ENCODE assay signal across 23 mouse cellular contexts in the genomic region with DNA sequence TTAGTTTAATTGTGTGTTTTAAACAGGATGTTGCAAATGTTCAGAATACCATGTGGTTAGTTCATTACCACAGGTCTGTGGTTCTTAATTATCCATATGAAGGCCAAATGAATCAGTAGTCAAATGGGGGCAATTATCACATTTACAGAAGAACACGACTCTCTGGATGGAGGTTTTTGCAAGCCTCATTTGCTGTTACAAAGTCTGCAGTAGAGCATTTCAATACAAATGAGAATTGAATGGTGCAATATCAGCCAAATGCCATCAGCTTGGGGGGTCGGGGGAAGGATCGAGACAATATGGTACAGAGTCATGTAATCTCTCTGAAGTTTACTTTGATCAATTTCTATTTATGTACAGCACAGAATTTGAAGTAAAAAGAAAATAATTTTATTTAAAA.
DNase-seq lines count a peak whose midpoint lies in the region; ATAC-seq and TF ChIP-seq lines count a peak whose summit lies in the region.
"Had no signal": no experiment of that assay in that cellular context is flagged by ENCODE, and none has a peak within 500 bp of the region (broad histone marks: within the 10 kb centered on the region; RNA-seq: fewer than 3 reads in every experiment).

No protein-coding gene starts in this region.

- no peaks in the 10 kb centered on the region for H3K27me3 ChIP-seq in hindbrain, embryonic 14.5 days (ENCODE audit: control insufficient read depth, insufficient read depth, low read length)
- no peaks in the 10 kb centered on the region for H3K27me3 ChIP-seq in hindbrain, embryonic 12.5 days
- H3K27me3 ChIP-seq in neural tube, embryonic 13.5 days, result no peaks in the 10 kb centered on the region
- no peaks in the 10 kb centered on the region for H3K27me3 ChIP-seq in neural tube, embryonic 15.5 days (replicated peaks)
- H3K27me3 ChIP-seq: embryonic facial prominence, embryonic 13.5 days; embryonic facial prominence, embryonic 15.5 days; forebrain, embryonic 13.5 days had no signal

- H3K9ac ChIP-seq in hindbrain, embryonic 14.5 days, result no peak overlapping the region
- no peak overlapping the region for H3K9ac ChIP-seq in hindbrain, embryonic 12.5 days
- no peak overlapping the region for H3K9ac ChIP-seq in neural tube, embryonic 13.5 days
- H3K9ac ChIP-seq in neural tube, embryonic 15.5 days (replicated peaks), result no peak overlapping the region
- H3K9ac ChIP-seq: embryonic facial prominence, embryonic 13.5 days; embryonic facial prominence, embryonic 15.5 days; forebrain, embryonic 13.5 days had no signal

- no peak overlapping the region for H3K4me2 ChIP-seq in hindbrain, embryonic 14.5 days (replicated peaks)
- H3K4me2 ChIP-seq in hindbrain, embryonic 12.5 days (replicated peaks), result no peak overlapping the region
- H3K4me2 ChIP-seq in neural tube, embryonic 13.5 days, result no peak overlapping the region
- H3K4me2 ChIP-seq in neural tube, embryonic 15.5 days, result no peak overlapping the region
- H3K4me2 ChIP-seq: embryonic facial prominence, embryonic 13.5 days; embryonic facial prominence, embryonic 15.5 days; forebrain, embryonic 13.5 days had no signal

- H3K4me3 ChIP-seq in hindbrain, embryonic 14.5 days (replicated peaks; ENCODE audit: low read length), result no peak overlapping the region
- H3K4me3 ChIP-seq in hindbrain, embryonic 12.5 days, result no peak overlapping the region
- no peak overlapping the region for H3K4me3 ChIP-seq in neural tube, embryonic 13.5 days
- no peak overlapping the region for H3K4me3 ChIP-seq in neural tube, embryonic 15.5 days (replicated peaks)
- H3K4me3 ChIP-seq: embryonic facial prominence, embryonic 13.5 days; embryonic facial prominence, embryonic 15.5 days; erythroblast, embryonic 14.5 days; forebrain, embryonic 10.5 days; forebrain, embryonic 13.5 days had no signal

- ATAC-seq in hindbrain, embryonic 14.5 days (ENCODE audit: low FRiP score), result peak; percentile 62
- no peak for ATAC-seq in hindbrain, embryonic 12.5 days (ENCODE audit: low FRiP score)
- peak; percentile 59 for ATAC-seq in neural tube, embryonic 13.5 days (ENCODE audit: low read depth)
- no peak for ATAC-seq in neural tube, embryonic 15.5 days (ENCODE audit: low FRiP score)
- ATAC-seq: forebrain, embryonic 13.5 days; forebrain, embryonic 16.5 days had no signal

- no peak for TF ChIP-seq POLR2A in brain, embryonic 14.5 days (IDR thresholded peaks at IDR 0.05; ENCODE audit: borderline replicate concordance, extremely low read depth, insufficient read depth, insufficient read length, poor library complexity, severe bottlenecking)

- no peak for TF ChIP-seq CTCF in brain, embryonic 14.5 days (IDR thresholded peaks at IDR 0.05; ENCODE audit: borderline replicate concordance, extremely low read depth, insufficient read depth, insufficient read length)

- H3K36me3 ChIP-seq in hindbrain, embryonic 14.5 days (replicated peaks; ENCODE audit: control insufficient read depth, insufficient read depth), result no peaks in the 10 kb centered on the region
- no peaks in the 10 kb centered on the region for H3K36me3 ChIP-seq in hindbrain, embryonic 12.5 days
- H3K36me3 ChIP-seq in neural tube, embryonic 13.5 days, result no peaks in the 10 kb centered on the region
- no peaks in the 10 kb centered on the region for H3K36me3 ChIP-seq in neural tube, embryonic 15.5 days
- H3K36me3 ChIP-seq: embryonic facial prominence, embryonic 13.5 days; embryonic facial prominence, embryonic 15.5 days; forebrain, embryonic 10.5 days had no signal

- no peaks in the 10 kb centered on the region for H3K4me1 ChIP-seq in hindbrain, embryonic 14.5 days (replicated peaks; ENCODE audit: control insufficient read depth, insufficient read depth, low read length)
- no peaks in the 10 kb centered on the region for H3K4me1 ChIP-seq in hindbrain, embryonic 12.5 days
- H3K4me1 ChIP-seq in neural tube, embryonic 13.5 days (replicated peaks), result no peaks in the 10 kb centered on the region
- no peaks in the 10 kb centered on the region for H3K4me1 ChIP-seq in neural tube, embryonic 15.5 days
- H3K4me1 ChIP-seq: embryonic facial prominence, embryonic 13.5 days; embryonic facial prominence, embryonic 15.5 days; forebrain, embryonic 10.5 days; forebrain, embryonic 13.5 days had no signal

- 53% methylated on average over 3 of the region's 3 CpGs for WGBS in hindbrain, embryonic 14.5 days
- WGBS in hindbrain, embryonic 12.5 days, result 63% methylated on average over 3 of the region's 3 CpGs
- WGBS in neural tube, embryonic 13.5 days, result 31% methylated on average over 3 of the region's 3 CpGs
- WGBS in neural tube, embryonic 15.5 days, result 21% methylated on average over 3 of the region's 3 CpGs

- no peaks in the 10 kb centered on the region for H3K9me3 ChIP-seq in hindbrain, embryonic 14.5 days (ENCODE audit: control insufficient read depth, low read length)
- no peaks in the 10 kb centered on the region for H3K9me3 ChIP-seq in hindbrain, embryonic 12.5 days (replicated peaks)
- no peaks in the 10 kb centered on the region for H3K9me3 ChIP-seq in neural tube, embryonic 13.5 days
- no peaks in the 10 kb centered on the region for H3K9me3 ChIP-seq in neural tube, embryonic 15.5 days (replicated peaks)
- H3K9me3 ChIP-seq: embryonic facial prominence, embryonic 13.5 days; embryonic facial prominence, embryonic 15.5 days; forebrain, embryonic 10.5 days; forebrain, embryonic 13.5 days had no signal

- peak; percentile 25 for DNase-seq in hindbrain, embryonic 14.5 days (ENCODE audit: low spot score)
- DNase-seq in brain, embryonic 14.5 days (ENCODE audit: low read depth), result peak; percentile 47
- peak; percentile 6 for DNase-seq in mesoderm, embryonic 11.5 days (ENCODE audit: low read depth, low spot score)
- DNase-seq in adrenal gland, postnatal 4 days (ENCODE audit: low spot score in 2 of 2), result no peak
- DNase-seq: adrenal gland, adult 2 months; adrenal gland, postnatal 10 days; adrenal gland, postnatal 25 days; cerebellum, adult 11 months; cerebellum, adult 18-20 months; cerebellum, adult 8-10 months; cerebellum, adult 9-11 months; cerebellum, postnatal 14 days; cerebellum, postnatal 36 days; embryo, embryonic 11 days had no signal

- no peak overlapping the region for H3K27ac ChIP-seq in hindbrain, embryonic 14.5 days
- H3K27ac ChIP-seq in hindbrain, embryonic 12.5 days, result no peak overlapping the region
- no peak overlapping the region for H3K27ac ChIP-seq in neural tube, embryonic 13.5 days (replicated peaks)
- H3K27ac ChIP-seq in neural tube, embryonic 15.5 days (replicated peaks), result no peak overlapping the region
- H3K27ac ChIP-seq: embryonic facial prominence, embryonic 13.5 days; embryonic facial prominence, embryonic 15.5 days; forebrain, embryonic 10.5 days; forebrain, embryonic 13.5 days had no signal

Comparison
In these comparisons a context has a peak if more than half of its experiments do, and no peak if none do; other contexts are left out.
1. ATAC-seq: peak in hindbrain, embryonic 14.5 days (single experiment) and neural tube, embryonic 13.5 days (single experiment); none in hindbrain, embryonic 12.5 days (single experiment) and neural tube, embryonic 15.5 days (single experiment).
2. DNase-seq: peak in hindbrain, embryonic 14.5 days (single experiment), brain, embryonic 14.5 days (single experiment) and mesoderm, embryonic 11.5 days (single experiment); none in adrenal gland, postnatal 4 days (0 of 2).